Mouse (Mus musculus) 3T3-L1 (cell line): ENCODE data around the gene Tcf23.
"Not testable (repeated sequence)": the region's sequence is repeated elsewhere in the genome, so short reads cannot be mapped to it uniquely, and the experiment has no call there.

Experiments
- DNase-seq: peaks from one replicate; pipeline ENCODE4 v3.0.0-alpha.2; 2015; ENCODE audit warnings: low read depth, low spot score

The Tcf23 gene

GRCm38 (mm10) chr5:30994910-30995635 is 26.6 kb downstream of the Tcf23 start:
- no peak for DNase-seq

DNA sequence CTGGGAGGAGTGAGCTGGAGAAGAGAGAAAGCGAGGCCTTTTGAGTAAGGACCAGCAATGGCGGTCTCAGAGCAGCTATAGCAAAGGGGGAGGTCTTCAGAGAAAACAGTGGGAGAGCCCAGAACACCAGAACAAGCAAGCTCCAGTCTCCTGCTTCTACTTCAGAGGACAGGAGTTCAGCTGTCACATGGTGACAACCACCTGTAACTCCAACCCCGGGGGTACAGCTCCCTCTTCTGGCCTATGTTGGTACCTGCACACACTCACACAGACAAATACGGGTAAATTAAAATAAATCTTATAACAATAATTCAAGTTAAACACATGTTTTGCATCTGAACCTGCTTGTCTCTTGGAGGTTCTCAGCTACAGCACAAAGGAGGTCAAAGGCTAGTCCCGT is 29.8 kb downstream of the Tcf23 start:
- peak; percentile 78 for DNase-seq

GRCm38 (mm10) chr5:30999324-30999723 is 30.9 kb downstream of the Tcf23 start:
- no peak for DNase-seq

GRCm38 (mm10) chr5:31000122-31000521 is 31.7 kb downstream of the Tcf23 start:
- DNase-seq: peak; percentile 96

- DNase-seq: no peak
Observed at GRCm38 (mm10) chr5:31000993-31001392, 32.5 kb downstream of the Tcf23 start.

GRCm38 (mm10) chr5:31001560-31001959 is 33.1 kb downstream of the Tcf23 start:
- DNase-seq: peak; percentile 44

- peak; percentile 99 for DNase-seq
Observed at GRCm38 (mm10) chr5:31004184-31004583, 35.7 kb downstream of the Tcf23 start.

- no peak for DNase-seq
Observed at GRCm38 (mm10) chr5:31012737-31013136, 44.3 kb downstream of the Tcf23 start.

DNA sequence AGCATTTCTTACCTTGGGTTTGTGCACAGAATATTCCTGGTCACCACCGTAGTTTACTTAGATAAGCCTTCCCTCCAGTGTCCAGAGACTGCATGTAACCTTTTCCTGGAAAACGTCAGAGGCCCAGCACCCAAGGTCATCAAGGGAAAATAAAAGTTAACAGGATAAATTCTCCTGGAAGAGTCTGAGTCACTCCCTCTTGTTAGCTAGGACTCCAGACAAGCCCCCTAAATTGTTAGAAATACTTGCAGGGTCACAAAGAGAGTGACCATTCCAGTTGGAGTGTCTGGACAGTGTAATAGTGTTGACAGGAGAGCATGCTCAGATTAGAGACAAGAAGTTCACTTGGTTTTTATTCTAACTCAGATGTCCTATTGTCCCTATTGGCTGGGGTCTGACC is 47.5 kb downstream of the Tcf23 start:
- no peak for DNase-seq

- DNase-seq: not testable (repeated sequence)
Observed at GRCm38 (mm10) chr5:31021790-31022189, 53.3 kb downstream of the Tcf23 start.

DNA sequence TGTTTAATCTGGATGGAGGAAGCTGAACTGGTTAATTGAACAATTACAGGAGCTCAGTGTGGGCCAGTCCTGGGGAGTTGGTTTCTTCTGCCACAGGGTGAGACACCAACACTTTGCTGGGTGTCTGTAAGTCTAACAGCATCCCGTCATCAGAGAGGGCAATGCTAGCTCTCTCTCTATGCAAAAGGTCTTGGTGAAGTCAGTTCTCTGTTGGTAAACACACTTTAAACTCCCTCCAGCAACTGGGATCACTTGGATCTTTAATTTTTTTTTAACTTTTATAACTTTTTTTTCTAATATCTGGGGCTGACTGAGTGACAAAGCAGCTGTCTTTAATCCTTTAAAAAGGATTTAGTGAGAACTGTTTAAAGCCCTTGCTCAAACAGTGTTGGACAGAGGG is 54.2 kb downstream of the Tcf23 start:
- no peak for DNase-seq

- DNase-seq: no peak
Observed at GRCm38 (mm10) chr5:31023254-31023653, 54.8 kb downstream of the Tcf23 start.

DNA sequence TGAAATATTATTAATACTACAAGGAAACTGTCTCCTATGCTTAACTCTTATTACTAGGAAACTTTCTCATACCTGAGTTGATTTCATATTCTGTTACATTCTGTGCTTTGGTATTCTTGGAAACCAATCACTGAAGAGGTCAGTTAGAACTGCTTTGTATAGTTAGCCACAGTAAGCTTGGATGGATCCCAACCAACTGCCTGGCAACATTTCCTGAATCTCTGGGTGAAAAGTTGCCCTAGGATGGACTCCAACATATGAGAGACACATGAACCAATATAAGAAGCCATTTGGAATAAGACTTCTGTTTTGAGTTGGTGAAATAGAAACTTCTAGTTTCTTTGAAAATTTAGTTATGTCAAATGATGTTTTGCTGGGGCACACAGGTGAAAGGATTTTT is 56.2 kb downstream of the Tcf23 start:
- DNase-seq: peak; percentile 29
